ENCODE assay signal across 9 mouse cellular contexts in genomic region chr4:43724764-43725163, GRCm38 (mm10). TPM values are rescaled to one million over a fixed set of nuclear protein-coding genes. Genes with fewer than 3 reads are reported as not detected.
A peak's percentile ranks its signal among the peaks of the same experiment; 100 is the strongest.
DNase-seq lines count a peak whose midpoint lies in the region; ATAC-seq and TF ChIP-seq lines count a peak whose summit lies in the region.
"Had no signal": no experiment of that assay in that cellular context is flagged by ENCODE, and none has a peak within 500 bp of the region (broad histone marks: within the 10 kb centered on the region; RNA-seq: fewer than 3 reads in every experiment).

No protein-coding gene starts in this region.

- TF ChIP-seq CTCF in liver, adult 2 months (IDR thresholded peaks at IDR 0.05; ENCODE audit: low read depth, low read length), result 0 out of 2 replicates have a peak, but pooled peaks have one; percentile 31

- no peaks in the 10 kb centered on the region for H3K79me2 ChIP-seq in liver, adult 2 months (ENCODE audit: control insufficient read depth, insufficient read depth, low read length)

- no peaks in the 10 kb centered on the region for H3K36me3 ChIP-seq in liver, adult 2 months (ENCODE audit: control insufficient read depth, insufficient read depth, low read length)
- no peaks in the 10 kb centered on the region for H3K36me3 ChIP-seq in liver, embryonic 11.5 days (ENCODE audit: control insufficient read depth, insufficient read depth, low read length)
- H3K36me3 ChIP-seq: heart, embryonic 15.5 days had no signal

- H3K9me3 ChIP-seq in liver, embryonic 11.5 days (ENCODE audit: control insufficient read depth, low read length), result no peaks in the 10 kb centered on the region
- H3K9me3 ChIP-seq: heart, embryonic 15.5 days had no signal

- no peak overlapping the region for H3K27ac ChIP-seq in liver, adult 2 months (replicated peaks; ENCODE audit: insufficient read depth, low read depth, low read length)
- H3K27ac ChIP-seq in liver, embryonic 11.5 days (ENCODE audit: low read depth, low read length), result no peak overlapping the region
- H3K27ac ChIP-seq: heart, embryonic 15.5 days had no signal

- no peaks in the 10 kb centered on the region for H3K4me1 ChIP-seq in liver, adult 2 months (ENCODE audit: control insufficient read depth, insufficient read depth, low read length)
- H3K4me1 ChIP-seq in liver, embryonic 11.5 days (replicated peaks; ENCODE audit: control insufficient read depth, insufficient read depth, low read length), result peaks cover 33% of the 10 kb centered on the region

- no peak overlapping the region for H3K4me2 ChIP-seq in liver, embryonic 11.5 days
- H3K4me2 ChIP-seq: heart, embryonic 15.5 days had no signal

- H3K4me3 ChIP-seq in liver, adult 2 months (ENCODE audit: insufficient read depth, low read depth, low read length), result no peak overlapping the region
- H3K4me3 ChIP-seq in liver, embryonic 11.5 days (ENCODE audit: low read depth, low read length), result no peak overlapping the region
- H3K4me3 ChIP-seq: heart, embryonic 15.5 days had no signal

- ATAC-seq in liver, embryonic 11.5 days (replicated peaks; ENCODE audit: low FRiP score), result no peak
- ATAC-seq in megakaryocyte, adult 5-6 weeks (ENCODE audit: poor library complexity, severe bottlenecking), result no peak
- no peak for ATAC-seq in granulocyte monocyte progenitor cell, adult 5-6 weeks (replicated peaks; ENCODE audit: poor library complexity, severe bottlenecking)

- 10% methylated on average over 1 of the region's 1 CpGs for WGBS in liver, adult 2 months
- 18% methylated on average over 1 of the region's 1 CpGs for WGBS in liver, embryonic 11.5 days

- no peak overlapping the region for H3K9ac ChIP-seq in liver, adult 2 months (ENCODE audit: low read depth, low read length)
- H3K9ac ChIP-seq in liver, embryonic 11.5 days (ENCODE audit: low read depth, low read length), result no peak overlapping the region
- H3K9ac ChIP-seq: heart, embryonic 15.5 days had no signal

- DNase-seq in cerebellum, postnatal 10 days, result peak; percentile 69 to 82
- DNase-seq in cerebellum, adult 9-10 months, result no peak
- DNase-seq in liver, adult 2 months (ENCODE audit: extremely low read depth, low read depth, low spot score), result peak; percentile 24
- DNase-seq in liver, embryonic 11.5 days (ENCODE audit: low spot score), result no peak
- peak; percentile 56 for DNase-seq in R1 (ENCODE audit: low read depth, low spot score)
- DNase-seq in kidney, postnatal 10 days, result peak; percentile 79

- no peaks in the 10 kb centered on the region for H3K27me3 ChIP-seq in liver, adult 2 months (ENCODE audit: control insufficient read depth, insufficient read depth, low read length)
- no peaks in the 10 kb centered on the region for H3K27me3 ChIP-seq in liver, embryonic 11.5 days (replicated peaks; ENCODE audit: control insufficient read depth, insufficient read depth, low read length)
- H3K27me3 ChIP-seq: heart, embryonic 15.5 days had no signal

- no peak for TF ChIP-seq POLR2A in liver, adult 2 months (IDR thresholded peaks at IDR 0.05; ENCODE audit: extremely low read depth, insufficient read depth, low read length)

RNA-seq across cellular contexts. Expression of gene Hrct1, which starts 2.2 kb away (rescaled TPM):
- 0.09 and 0.13 TPM in 2 replicates for total RNA-seq in liver, adult 2 months (2014; rRNA removed)
- polyA plus RNA-seq in liver, adult 2 months (2012; rRNA removed), result 0.07 and 0.21 TPM in 2 replicates
- polyA plus RNA-seq in liver, embryonic 11.5 days (2014; fragmentation: Nextera tagmentation; extraction: Ambion mirVana), result 0.25 and 0.45 TPM in 2 replicates
- not detected in 2 replicates for total RNA-seq in megakaryocyte, adult 5-6 weeks (2015)
- not detected in 2 replicates for total RNA-seq in megakaryocyte, adult 5-6 weeks (2017)
- not detected in 2 replicates for total RNA-seq in granulocyte monocyte progenitor cell, adult 5-6 weeks (2014; fragmentation: Nextera tagmentation)
- not detected in 2 replicates for total RNA-seq in granulocyte monocyte progenitor cell, adult 5-6 weeks (2017)

RNA-seq across cellular contexts. Expression of gene Spaar, which starts 5.1 kb away (rescaled TPM):
- 0.07 and 0.18 TPM in 2 replicates for total RNA-seq in liver, adult 2 months (2014; rRNA removed)
- 0.07 and 0.12 TPM in 2 replicates for polyA plus RNA-seq in liver, adult 2 months (2012; rRNA removed)
- 0.13 TPM in 1 of 2 replicates, not detected in the other for polyA plus RNA-seq in liver, embryonic 11.5 days (2014; fragmentation: Nextera tagmentation; extraction: Ambion mirVana)
- total RNA-seq in megakaryocyte, adult 5-6 weeks (2015), result not detected in 2 replicates
- not detected in 2 replicates for total RNA-seq in megakaryocyte, adult 5-6 weeks (2017)
- total RNA-seq in granulocyte monocyte progenitor cell, adult 5-6 weeks (2014; fragmentation: Nextera tagmentation), result not detected in 2 replicates
- total RNA-seq in granulocyte monocyte progenitor cell, adult 5-6 weeks (2017), result not detected in 2 replicates

RNA-seq across cellular contexts. Expression of gene Olfr71, which starts 14.7 kb away (rescaled TPM):
- total RNA-seq in liver, adult 2 months (2014; rRNA removed), result not detected in 2 replicates
- polyA plus RNA-seq in liver, adult 2 months (2012; rRNA removed), result not detected in 2 replicates
- not detected in 2 replicates for polyA plus RNA-seq in liver, embryonic 11.5 days (2014; fragmentation: Nextera tagmentation; extraction: Ambion mirVana)
- total RNA-seq in megakaryocyte, adult 5-6 weeks (2015), result not detected in 2 replicates
- not detected in 2 replicates for total RNA-seq in megakaryocyte, adult 5-6 weeks (2017)
- total RNA-seq in granulocyte monocyte progenitor cell, adult 5-6 weeks (2014; fragmentation: Nextera tagmentation), result not detected in 2 replicates
- total RNA-seq in granulocyte monocyte progenitor cell, adult 5-6 weeks (2017), result not detected in 2 replicates
- polyA plus RNA-seq: heart, embryonic 15.5 days had no signal

RNA-seq across cellular contexts. Expression of gene Olfr70, which starts 24.2 kb away (rescaled TPM):
- total RNA-seq in liver, adult 2 months (2014; rRNA removed), result not detected in 2 replicates
- polyA plus RNA-seq in liver, adult 2 months (2012; rRNA removed), result not detected in 2 replicates
- polyA plus RNA-seq in liver, embryonic 11.5 days (2014; fragmentation: Nextera tagmentation; extraction: Ambion mirVana), result not detected in 2 replicates
- total RNA-seq in megakaryocyte, adult 5-6 weeks (2015), result not detected in 2 replicates
- not detected in 2 replicates for total RNA-seq in megakaryocyte, adult 5-6 weeks (2017)
- not detected in 2 replicates for total RNA-seq in granulocyte monocyte progenitor cell, adult 5-6 weeks (2014; fragmentation: Nextera tagmentation)
- total RNA-seq in granulocyte monocyte progenitor cell, adult 5-6 weeks (2017), result not detected in 2 replicates
- polyA plus RNA-seq: heart, embryonic 15.5 days had no signal

RNA-seq across cellular contexts. Expression of gene Olfr159, which starts 46.0 kb away (rescaled TPM):
- not detected in 2 replicates for total RNA-seq in liver, adult 2 months (2014; rRNA removed)
- polyA plus RNA-seq in liver, adult 2 months (2012; rRNA removed), result not detected in 2 replicates
- polyA plus RNA-seq in liver, embryonic 11.5 days (2014; fragmentation: Nextera tagmentation; extraction: Ambion mirVana), result not detected in 2 replicates
- not detected in 2 replicates for total RNA-seq in megakaryocyte, adult 5-6 weeks (2015)
- total RNA-seq in megakaryocyte, adult 5-6 weeks (2017), result not detected in 2 replicates
- not detected in 2 replicates for total RNA-seq in granulocyte monocyte progenitor cell, adult 5-6 weeks (2014; fragmentation: Nextera tagmentation)
- not detected in 2 replicates for total RNA-seq in granulocyte monocyte progenitor cell, adult 5-6 weeks (2017)
- polyA plus RNA-seq: heart, embryonic 15.5 days had no signal

Comparison
In these comparisons a context has a peak if more than half of its experiments do, and no peak if none do; other contexts are left out.
1. DNase-seq: peak in cerebellum, postnatal 10 days (2 of 2), liver, adult 2 months (single experiment), R1 (single experiment) and kidney, postnatal 10 days (single experiment); none in cerebellum, adult 9-10 months (single experiment) and liver, embryonic 11.5 days (single experiment).